Mouse (Mus musculus) erythroblast, embryonic 14.5 days (primary cell): ENCODE data around the gene H2-M10.2.

Experiments
- GATA1 ChIP-seq: IDR thresholded peaks from 2 replicates; pipeline ENCODE4 v1.6.1; 2012; ENCODE audit warnings: low read length, inconsistent platforms, mixed read lengths
- TAL1 ChIP-seq: IDR thresholded peaks from 3 replicates; pipeline ENCODE4 v1.6.1; 2012; ENCODE audit warnings: low read length, inconsistent platforms, mixed read lengths

DNA sequence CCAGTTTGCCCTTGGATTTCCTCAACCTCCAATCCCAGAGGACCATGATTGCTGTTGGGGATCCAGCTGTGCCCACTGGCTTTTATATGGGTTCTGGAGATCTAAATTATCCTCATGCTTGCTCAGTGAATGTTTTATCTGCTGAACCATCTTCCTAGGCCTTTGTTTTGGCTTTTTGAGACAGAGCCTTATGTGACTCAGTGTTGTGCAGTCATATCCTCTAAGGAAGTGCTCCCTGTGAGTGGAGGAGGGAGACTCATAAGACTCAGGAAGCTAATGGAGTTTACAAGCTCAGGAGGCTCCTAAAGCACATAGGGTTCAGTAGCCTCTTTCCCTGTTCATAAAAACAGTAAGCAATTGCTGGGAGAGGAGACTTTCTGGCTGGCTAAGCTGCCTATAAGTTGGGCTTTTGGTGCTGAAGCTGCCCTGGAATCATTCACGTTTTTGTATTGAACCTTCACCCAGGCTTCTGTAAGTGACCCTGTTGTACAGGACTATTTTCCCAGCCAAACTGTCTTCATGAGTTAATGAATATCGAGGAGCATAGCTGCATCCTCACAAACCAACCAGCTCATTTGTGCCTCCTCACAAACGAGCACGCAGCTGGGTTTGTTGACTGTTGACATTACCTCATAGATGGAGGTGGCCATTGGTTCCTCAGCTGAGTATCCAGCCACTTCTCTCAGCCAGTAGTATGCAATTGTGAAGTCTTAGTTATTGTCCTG is 4.6 kb downstream of the H2-M10.2 start:
- TF ChIP-seq GATA1 (no peak), TAL1 (no peak)
